Mouse (Mus musculus) limb, embryonic 13.5 days (tissue): ENCODE results near the gene Syde2. TPM values are rescaled to one million over a fixed set of nuclear protein-coding genes. Genes with fewer than 3 reads are reported as not detected.
A peak's percentile ranks its signal among the peaks of the same experiment; 100 is the strongest.

ENCODE experiments used
- ATAC-seq: fragments of 200-750 bp; cut with Nextera tagmentation; 2 replicates; pipeline ENCODE4 v1.8.0; 2017; ENCODE audit warnings: low read depth, moderate number of reproducible peaks, moderate TSS enrichment; ENCODE audit not compliant: low FRiP score
- H3K27ac ChIP-seq: fragments of 300-500 bp; sonication (generic); 2 replicates; pipeline ENCODE4 v1.5.1; 2015; ENCODE audit warnings: inconsistent platforms, mild to moderate bottlenecking, moderate library complexity
- H3K27me3 ChIP-seq: fragments of 300-500 bp; sonication (generic); 2 replicates; pipeline ENCODE4 v1.6.1; 2015; ENCODE audit warnings: mild to moderate bottlenecking, inconsistent platforms
- H3K36me3 ChIP-seq: fragments of 300-500 bp; sonication (generic); 2 replicates; pipeline ENCODE4 v1.6.1; 2015; ENCODE audit warnings: inconsistent platforms, mild to moderate bottlenecking, moderate library complexity
- H3K4me1 ChIP-seq: fragments of 300-500 bp; sonication (generic); 2 replicates; pipeline ENCODE4 v1.6.1; 2015; ENCODE audit warnings: inconsistent platforms
- H3K4me2 ChIP-seq: fragments of 300-500 bp; sonication (generic); replicated peaks from 2 replicates; pipeline ENCODE4 v1.6.1; 2015; ENCODE audit warnings: inconsistent platforms, mild to moderate bottlenecking, moderate library complexity
- H3K4me3 ChIP-seq: fragments of 300-500 bp; sonication (generic); 2 replicates; pipeline ENCODE4 v1.5.1; 2015; ENCODE audit warnings: moderate library complexity, mild to moderate bottlenecking, inconsistent platforms
- H3K9ac ChIP-seq: fragments of 300-500 bp; sonication (generic); 2 replicates; pipeline ENCODE4 v1.6.1; 2015; ENCODE audit warnings: mild to moderate bottlenecking, inconsistent platforms
- H3K9me3 ChIP-seq: fragments of 300-500 bp; sonication (generic); 2 replicates; pipeline ENCODE4 v1.6.1; 2016; ENCODE audit warnings: inconsistent platforms
- WGBS: fragments of 180-500 bp; shearing (Covaris S2); methylation state at CpG from one replicate; pipeline ENCODE4 v1.1.7; 2015; 5-methylcytosine and 5-hydroxymethylcytosine counted together
- polyA plus RNA-seq: library from polyadenylated mRNA; unstranded; fragments of >200 nt; fragmentation: Nextera tagmentation; extraction: Ambion mirVana; gene quantifications from 2 replicates; pipeline ENCODE4 v1.2.1, GENCODE M21; 2015

Syde2 gene
- polyA plus RNA-seq, 1 experiment from 2014 or later = 1.9 TPM

DNA sequence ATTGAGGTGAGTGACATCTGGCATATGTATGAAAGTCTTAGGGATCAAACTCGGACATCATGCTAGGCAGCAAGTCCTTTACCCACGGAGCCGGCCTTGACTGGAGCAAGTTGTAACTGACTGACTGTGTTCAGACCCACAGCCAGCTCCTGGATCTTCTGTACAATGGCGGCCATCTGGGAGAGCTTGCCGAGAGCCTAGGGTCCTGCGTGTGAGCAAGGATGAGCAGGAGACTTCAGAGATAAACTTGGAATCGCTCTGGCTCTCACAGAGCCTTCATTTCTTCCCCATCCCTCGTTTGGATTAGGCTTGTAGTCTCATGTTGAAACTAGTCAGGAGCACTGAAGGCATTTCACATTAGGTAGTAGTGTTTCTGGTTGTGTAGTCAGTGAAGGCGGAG lies 34.6 kb downstream of the Syde2 start:
- Histone ChIP-seq H3K36me3 (peaks cover 37% of the 10 kb centered on the region), H3K9ac (no peak overlapping the region), H3K9me3 (no peaks in the 10 kb centered on the region), H3K27me3 (no peaks in the 10 kb centered on the region), H3K27ac (no peak overlapping the region), H3K4me2 (no peak overlapping the region), H3K4me1 (peaks cover 4% of the 10 kb centered on the region), H3K4me3 (no peak overlapping the region)
- ATAC-seq = no peak
- WGBS = 92% methylated on average over 9 of the region's 9 CpGs

GRCm38 (mm10) chr3:146024746-146025145 lies 37.1 kb downstream of the Syde2 start:
- no peak for ATAC-seq
- WGBS = 84% methylated on average over 7 of the region's 7 CpGs

DNA sequence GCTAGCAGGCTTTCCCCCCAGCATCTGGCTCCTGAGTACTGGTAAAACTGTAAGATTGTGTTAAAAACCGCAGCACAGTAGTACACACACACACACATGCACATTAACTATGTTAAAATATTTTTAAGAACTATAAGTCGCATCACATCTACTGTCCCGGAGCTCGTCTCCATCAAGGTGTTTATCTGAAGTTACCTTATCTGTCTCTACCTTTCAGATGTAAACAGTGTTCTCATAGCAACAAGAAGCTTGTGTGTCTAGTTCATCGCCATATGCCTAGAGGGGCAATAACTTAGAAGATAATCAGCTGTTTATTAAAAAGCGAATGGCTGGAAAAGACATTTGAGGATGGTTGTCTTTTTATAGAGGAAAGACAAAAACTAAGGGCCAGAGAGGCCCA lies 37.8 kb downstream of the Syde2 start:
- WGBS = 93% methylated on average over 6 of the region's 6 CpGs
- ATAC-seq = no peak
- Histone ChIP-seq H3K4me3 (no peak overlapping the region), H3K4me2 (no peak overlapping the region), H3K27me3 (no peaks in the 10 kb centered on the region), H3K27ac (no peak overlapping the region), H3K4me1 (peaks cover 19% of the 10 kb centered on the region), H3K9ac (no peak overlapping the region), H3K36me3 (peaks cover 23% of the 10 kb centered on the region), H3K9me3 (no peaks in the 10 kb centered on the region)

More at GRCm38 (mm10) chr3:146024746-146025145, 37.1 kb downstream of the Syde2 start:
- H3K4me2 ChIP-seq = no peak overlapping the region
- H3K36me3 ChIP-seq = peaks cover 26% of the 10 kb centered on the region
- no peak overlapping the region for H3K4me3 ChIP-seq
- no peaks in the 10 kb centered on the region for H3K27me3 ChIP-seq
- no peak overlapping the region for H3K27ac ChIP-seq
- peaks cover 11% of the 10 kb centered on the region for H3K4me1 ChIP-seq
- no peak overlapping the region for H3K9ac ChIP-seq
- no peaks in the 10 kb centered on the region for H3K9me3 ChIP-seq

GRCm38 (mm10) chr3:146027116-146027515 lies 39.4 kb downstream of the Syde2 start:
- H3K36me3 ChIP-seq = peaks cover 23% of the 10 kb centered on the region
- peak overlapping the region; percentile 10; the same call in 1 of the 2 replicates for H3K27ac ChIP-seq
- no peak overlapping the region for H3K9ac ChIP-seq
- ATAC-seq = no peak
- no peak overlapping the region for H3K4me3 ChIP-seq
- WGBS = 42% methylated on average over 6 of the region's 6 CpGs
- peaks cover 20% of the 10 kb centered on the region for H3K4me1 ChIP-seq
- H3K4me2 ChIP-seq = no peak overlapping the region
- no peaks in the 10 kb centered on the region for H3K27me3 ChIP-seq
- H3K9me3 ChIP-seq = no peaks in the 10 kb centered on the region

DNA sequence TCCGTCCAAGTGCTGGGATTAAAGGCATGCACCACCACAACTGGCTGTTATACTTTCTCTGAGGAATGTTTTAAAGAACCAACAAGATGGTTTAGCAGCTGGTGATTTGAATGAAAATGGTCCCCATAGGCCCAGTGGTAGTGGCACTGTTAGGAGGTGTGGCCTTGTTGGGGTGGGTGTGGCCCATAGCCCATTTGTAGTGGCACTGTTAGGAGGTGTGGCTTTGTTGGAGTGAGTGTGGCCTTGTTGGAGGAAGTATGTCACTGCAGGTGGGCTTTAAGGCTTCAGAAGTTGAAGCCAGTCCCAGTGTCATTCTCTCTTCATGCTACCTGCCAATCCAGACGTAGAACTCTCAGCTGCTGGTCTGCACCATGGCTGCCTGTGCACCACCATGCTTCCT lies 40.7 kb downstream of the Syde2 start:
- no peak for ATAC-seq
- H3K9me3 ChIP-seq = no peaks in the 10 kb centered on the region
- 84% methylated on average over 2 of the region's 2 CpGs for WGBS
- peaks cover 20% of the 10 kb centered on the region for H3K4me1 ChIP-seq
- H3K36me3 ChIP-seq = 0 out of 2 replicates have a peak, but pooled peaks cover 15% of the 10 kb centered on the region
- no peak overlapping the region for H3K4me3 ChIP-seq
- H3K4me2 ChIP-seq = no peak overlapping the region
- H3K27ac ChIP-seq = no peak overlapping the region
- H3K27me3 ChIP-seq = no peaks in the 10 kb centered on the region
- no peak overlapping the region for H3K9ac ChIP-seq

DNA sequence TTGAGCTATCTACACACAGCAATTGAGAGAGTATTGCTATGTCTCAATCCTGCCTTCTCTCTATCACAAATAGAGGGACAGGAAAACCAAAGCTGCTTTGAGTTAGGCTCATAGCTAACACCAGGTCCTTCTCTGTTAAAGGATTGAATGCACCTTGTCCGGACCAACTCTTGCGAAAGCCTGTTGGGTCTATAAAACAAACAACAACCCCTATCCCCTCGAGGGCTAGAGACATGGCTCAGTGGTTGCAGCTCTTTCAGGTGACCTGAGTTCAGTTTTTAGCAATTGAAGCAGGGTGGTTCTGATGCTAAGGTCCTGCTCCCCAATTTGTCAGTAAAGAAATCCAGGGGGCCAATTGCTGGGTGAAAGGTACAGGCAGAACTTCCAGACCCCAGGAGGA lies 41.6 kb downstream of the Syde2 start:
- H3K9ac ChIP-seq = no peak overlapping the region
- H3K9me3 ChIP-seq = no peaks in the 10 kb centered on the region
- no peak overlapping the region for H3K4me3 ChIP-seq
- H3K36me3 ChIP-seq = 0 out of 2 replicates have a peak, but pooled peaks cover 9% of the 10 kb centered on the region
- ATAC-seq = no peak
- H3K4me2 ChIP-seq = no peak overlapping the region
- 70% methylated on average over 3 of the region's 3 CpGs for WGBS
- no peaks in the 10 kb centered on the region for H3K27me3 ChIP-seq
- peaks cover 20% of the 10 kb centered on the region for H3K4me1 ChIP-seq
- no peak overlapping the region for H3K27ac ChIP-seq

DNA sequence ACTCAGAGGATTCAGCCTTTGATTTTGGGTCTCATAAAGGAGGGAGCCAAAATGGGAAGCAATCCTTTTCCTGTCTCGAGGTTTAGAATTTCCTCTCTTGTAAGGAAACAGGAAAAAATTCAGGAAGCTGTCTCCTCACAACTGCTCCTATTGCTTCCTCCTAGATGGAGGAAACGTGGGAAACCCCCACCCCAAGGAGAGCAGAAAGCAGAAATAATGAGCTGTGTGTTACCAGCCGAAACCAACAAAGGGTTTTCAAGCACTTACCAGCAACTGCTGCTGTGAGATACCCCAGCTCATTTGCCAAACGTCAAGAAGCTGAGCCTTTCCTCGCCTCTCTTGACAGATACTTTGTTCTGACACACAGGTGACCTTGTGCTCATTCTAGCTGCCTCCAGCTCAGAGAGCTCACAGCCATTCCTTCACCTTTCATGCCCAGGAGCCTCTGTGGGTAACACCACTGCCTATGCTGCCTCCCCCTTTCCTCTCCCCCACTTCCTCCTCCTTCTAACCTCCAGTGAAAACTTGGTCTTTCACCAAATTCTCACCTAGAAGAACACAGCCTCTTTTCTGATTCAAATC lies 42.7 kb downstream of the Syde2 start:
- H3K4me2 ChIP-seq = no peak overlapping the region; the same call in 1 of the 2 replicates

DNA sequence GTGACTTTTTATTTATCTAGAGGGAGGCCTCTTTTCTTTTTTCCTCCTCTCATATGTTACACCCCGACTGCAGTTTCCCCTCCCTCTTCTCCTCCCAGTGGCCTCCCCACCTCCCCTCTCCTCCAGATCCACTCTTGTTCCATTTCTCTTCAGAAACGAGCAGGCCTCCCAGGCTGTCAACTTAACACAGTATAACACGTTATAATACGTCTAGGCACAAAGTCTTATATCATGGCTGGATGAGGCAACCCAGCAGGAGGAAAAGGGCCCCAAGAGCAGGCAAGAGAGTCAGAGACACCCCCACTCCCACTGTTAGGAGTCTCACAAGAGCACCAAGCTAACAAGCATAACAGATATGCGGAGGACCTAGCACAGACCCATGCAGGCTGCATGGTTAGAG lies 45.3 kb downstream of the Syde2 start:
- H3K4me3 ChIP-seq = no peak overlapping the region
- 72% methylated on average over 5 of the region's 5 CpGs for WGBS
- H3K9me3 ChIP-seq = no peaks in the 10 kb centered on the region
- H3K4me1 ChIP-seq = peaks cover 9% of the 10 kb centered on the region
- H3K27me3 ChIP-seq = no peaks in the 10 kb centered on the region
- H3K36me3 ChIP-seq = no peaks in the 10 kb centered on the region
- no peak overlapping the region for H3K4me2 ChIP-seq
- H3K9ac ChIP-seq = no peak overlapping the region
- ATAC-seq = no peak
- no peak overlapping the region for H3K27ac ChIP-seq

More for the DNA sequence above, 42.7 kb downstream of the Syde2 start:
- H3K9ac ChIP-seq = no peak overlapping the region
- 20% methylated on average over 5 of the region's 5 CpGs for WGBS
- H3K4me1 ChIP-seq = peaks cover 20% of the 10 kb centered on the region
- no peak overlapping the region for H3K4me3 ChIP-seq
- no peaks in the 10 kb centered on the region for H3K27me3 ChIP-seq
- no peaks in the 10 kb centered on the region for H3K9me3 ChIP-seq
- no peak for ATAC-seq
- no peaks in the 10 kb centered on the region for H3K36me3 ChIP-seq
- no peak overlapping the region; the same call in 1 of the 2 replicates for H3K27ac ChIP-seq

- ATAC-seq = no peak
- no peak overlapping the region for H3K27ac ChIP-seq
- no peaks in the 10 kb centered on the region for H3K4me1 ChIP-seq
- H3K4me3 ChIP-seq = no peak overlapping the region
- no peaks in the 10 kb centered on the region for H3K27me3 ChIP-seq
- H3K4me2 ChIP-seq = no peak overlapping the region
- H3K9ac ChIP-seq = no peak overlapping the region
- H3K9me3 ChIP-seq = no peaks in the 10 kb centered on the region
- H3K36me3 ChIP-seq = no peaks in the 10 kb centered on the region
- WGBS = 52% methylated on average over 15 of the region's 15 CpGs
These were observed 50.2 kb downstream of the Syde2 start for GRCm38 (mm10) chr3:146037906-146038305.

DNA sequence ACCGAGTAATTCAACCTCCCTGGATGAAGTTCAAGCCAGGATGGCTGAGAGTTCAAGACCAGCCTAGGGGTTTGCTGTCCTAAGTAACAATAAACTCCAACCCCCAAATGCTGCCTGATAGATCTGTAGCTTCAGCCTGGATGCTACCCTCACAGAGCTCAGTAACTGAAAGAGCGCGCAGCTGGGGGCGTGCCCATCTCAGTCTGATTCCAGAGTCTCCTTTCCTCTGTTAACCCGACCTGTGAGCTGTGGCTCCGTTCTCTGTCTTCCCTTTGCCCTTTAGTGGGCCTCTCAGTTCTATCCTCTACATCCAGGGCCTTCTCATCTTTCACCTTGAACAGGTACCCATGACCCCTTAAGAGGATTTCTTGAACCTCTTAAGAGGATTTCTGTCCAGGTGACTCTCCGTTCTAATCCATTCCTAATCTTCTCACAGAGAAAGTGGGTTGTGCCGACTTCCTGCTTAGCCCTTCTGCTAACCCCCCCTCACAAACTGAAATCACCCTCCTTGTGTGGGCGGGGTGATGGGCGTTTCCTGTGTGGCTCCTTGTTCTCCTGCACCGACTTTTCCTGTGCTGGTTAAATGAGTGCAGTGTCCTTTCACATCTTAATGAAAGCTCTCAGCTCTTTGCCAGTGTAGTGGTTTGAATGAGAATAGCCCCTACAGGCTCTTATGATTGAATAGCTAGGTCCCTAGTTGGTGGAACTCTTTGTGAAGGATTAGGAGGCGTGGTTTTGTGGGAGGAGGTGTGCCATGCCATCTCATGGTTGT lies 51.6 kb downstream of the Syde2 start:
- H3K36me3 ChIP-seq = no peaks in the 10 kb centered on the region
- H3K9ac ChIP-seq = no peak overlapping the region
- ATAC-seq = no peak
- no peak overlapping the region for H3K27ac ChIP-seq
- no peak overlapping the region for H3K4me3 ChIP-seq
- H3K27me3 ChIP-seq = no peaks in the 10 kb centered on the region
- 74% methylated on average over 12 of the region's 12 CpGs for WGBS
- no peaks in the 10 kb centered on the region for H3K4me1 ChIP-seq
- no peaks in the 10 kb centered on the region for H3K9me3 ChIP-seq
- H3K4me2 ChIP-seq = no peak overlapping the region

- no peak overlapping the region for H3K27ac ChIP-seq
- H3K27me3 ChIP-seq = no peaks in the 10 kb centered on the region
- no peaks in the 10 kb centered on the region for H3K36me3 ChIP-seq
- no peak for ATAC-seq
- H3K4me2 ChIP-seq = no peak overlapping the region
- no peaks in the 10 kb centered on the region for H3K9me3 ChIP-seq
- H3K9ac ChIP-seq = no peak overlapping the region
- WGBS = 91% methylated on average over 11 of the region's 11 CpGs
- H3K4me3 ChIP-seq = no peak overlapping the region
- H3K4me1 ChIP-seq = 0 out of 2 replicates have a peak, but pooled peaks cover 6% of the 10 kb centered on the region
These were observed 53.7 kb downstream of the Syde2 start for GRCm38 (mm10) chr3:146041382-146041781.

DNA sequence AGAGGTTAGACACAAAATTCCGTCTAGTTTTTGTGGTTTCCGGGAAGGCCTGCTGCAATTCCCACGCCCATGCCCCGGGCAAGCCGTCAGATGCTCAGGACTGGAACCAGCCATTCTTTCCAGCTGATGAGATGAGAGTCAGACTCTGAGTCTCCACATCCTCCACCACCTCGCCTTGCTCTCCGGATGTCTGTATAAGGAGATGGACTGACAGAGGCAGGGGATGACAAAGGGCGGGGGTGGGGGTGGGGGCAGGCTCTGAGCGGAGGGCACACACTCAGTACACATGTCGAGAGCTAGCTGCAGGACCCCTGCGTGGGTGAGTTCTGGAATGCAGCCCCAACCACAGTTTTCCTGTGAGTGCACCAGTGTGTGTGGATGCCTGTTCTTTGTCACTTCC lies 57.3 kb downstream of the Syde2 start:
- Histone ChIP-seq H3K27me3 (no peaks in the 10 kb centered on the region), H3K4me2 (no peak overlapping the region), H3K9me3 (no peaks in the 10 kb centered on the region), H3K9ac (no peak overlapping the region), H3K36me3 (no peaks in the 10 kb centered on the region), H3K27ac (no peak overlapping the region), H3K4me1 (peaks cover 15% of the 10 kb centered on the region), H3K4me3 (no peak overlapping the region)
- ATAC-seq = no peak
- 59% methylated on average over 11 of the region's 11 CpGs for WGBS
